Mouse (Mus musculus) midbrain, embryonic 12.5 days (tissue): Measurements from ENCODE around the gene Cyyr1. TPM values are rescaled to one million over a fixed set of nuclear protein-coding genes. Genes with fewer than 3 reads are reported as not detected.

Experiments used
- ATAC-seq: fragments of 200-750 bp; cut with Nextera tagmentation; 2 replicates; pipeline ENCODE4 v1.8.0; 2017; ENCODE audit warnings: low read depth, moderate TSS enrichment, moderate library complexity; ENCODE audit not compliant: low FRiP score
- H3K27ac ChIP-seq: fragments of 300-500 bp; sonication (generic); replicated peaks from 2 replicates; pipeline ENCODE4 v1.5.1; 2016; ENCODE audit warnings: mild to moderate bottlenecking
- H3K27me3 ChIP-seq: fragments of 300-500 bp; sonication (generic); 2 replicates; pipeline ENCODE4 v1.6.1; 2016; ENCODE audit warnings: mild to moderate bottlenecking
- H3K36me3 ChIP-seq: fragments of 300-500 bp; sonication (generic); 2 replicates; pipeline ENCODE4 v1.6.1; 2016
- H3K4me1 ChIP-seq: fragments of 300-500 bp; sonication (generic); 2 replicates; pipeline ENCODE4 v1.6.1; 2016
- H3K4me2 ChIP-seq: fragments of 300-500 bp; sonication (generic); replicated peaks from 2 replicates; pipeline ENCODE4 v1.6.1; 2016; ENCODE audit warnings: mild to moderate bottlenecking, moderate library complexity
- H3K4me3 ChIP-seq: fragments of 300-500 bp; sonication (generic); 2 replicates; pipeline ENCODE4 v1.5.1; 2016; ENCODE audit warnings: mild to moderate bottlenecking
- H3K9ac ChIP-seq: fragments of 300-500 bp; sonication (generic); replicated peaks from 2 replicates; pipeline ENCODE4 v1.6.1; 2016; ENCODE audit warnings: mild to moderate bottlenecking, moderate library complexity
- H3K9me3 ChIP-seq: fragments of 300-500 bp; sonication (generic); 2 replicates; pipeline ENCODE4 v1.6.1; 2016; ENCODE audit warnings: mild to moderate bottlenecking
- WGBS: fragments of 180-500 bp; shearing (Covaris S2); methylation state at CpG from one replicate; pipeline ENCODE4 v1.1.7; 2016; 5-methylcytosine and 5-hydroxymethylcytosine counted together
- polyA plus RNA-seq: library from polyadenylated mRNA; unstranded; fragments of >200 nt; fragmentation: Nextera tagmentation; extraction: Ambion mirVana; gene quantifications from 2 replicates; pipeline ENCODE4 v1.2.1, GENCODE M21; 2016

Gene Cyyr1
- polyA plus RNA-seq, 1 experiment from 2014 or later = 3.2 TPM

DNA sequence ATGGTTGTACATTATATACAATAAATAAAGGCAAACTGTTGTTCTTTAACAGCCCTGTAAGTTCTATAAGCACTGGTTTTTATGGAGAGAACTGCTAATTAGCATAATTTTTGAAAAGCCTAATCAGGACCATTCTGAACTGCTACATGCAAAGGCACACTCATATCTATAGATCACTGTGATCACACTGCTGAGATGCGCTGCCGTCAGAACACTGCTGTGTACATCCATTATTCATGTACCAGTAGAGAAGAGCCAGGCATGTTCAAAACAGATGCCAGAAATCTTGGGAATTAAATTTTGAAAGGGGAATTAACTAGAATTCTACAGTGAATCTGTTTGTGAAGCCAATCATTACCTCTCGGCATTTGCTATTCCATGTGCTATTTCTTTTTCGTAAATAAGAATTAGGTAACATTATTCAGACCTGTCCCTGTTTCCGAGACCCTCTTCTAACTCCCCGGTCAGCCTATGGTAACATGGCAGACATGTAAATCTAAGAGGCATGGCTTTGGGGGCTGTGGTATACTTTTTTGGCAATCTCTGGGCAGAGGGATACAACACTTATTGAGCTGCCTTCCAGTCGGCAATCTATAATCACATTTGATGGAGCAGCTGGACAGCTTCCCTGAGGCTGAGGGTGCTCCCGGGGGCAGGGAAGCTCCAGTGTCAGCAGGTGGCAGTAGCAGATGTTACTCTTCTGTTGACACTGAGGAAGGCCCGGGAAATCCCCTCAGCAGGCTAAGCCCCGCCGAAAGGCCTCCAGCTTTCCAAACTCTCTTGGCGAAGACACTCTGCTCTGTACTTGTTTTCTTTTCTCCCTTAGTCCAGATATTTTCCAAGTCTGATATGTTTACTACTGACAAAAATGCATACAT lies 25.2 kb downstream of the Cyyr1 start:
- WGBS = 47% methylated on average over 12 of the region's 12 CpGs
- peak; percentile 89 for ATAC-seq
- H3K4me2 ChIP-seq = no peak overlapping the region
- H3K27ac ChIP-seq = peak overlapping the region; percentile 27; the same call in 1 of the 2 replicates
- no peaks in the 10 kb centered on the region for H3K4me1 ChIP-seq
- no peak overlapping the region for H3K4me3 ChIP-seq
- H3K27me3 ChIP-seq = no peaks in the 10 kb centered on the region
- H3K9me3 ChIP-seq = no peaks in the 10 kb centered on the region
- no peak overlapping the region for H3K9ac ChIP-seq
- H3K36me3 ChIP-seq = no peaks in the 10 kb centered on the region

DNA sequence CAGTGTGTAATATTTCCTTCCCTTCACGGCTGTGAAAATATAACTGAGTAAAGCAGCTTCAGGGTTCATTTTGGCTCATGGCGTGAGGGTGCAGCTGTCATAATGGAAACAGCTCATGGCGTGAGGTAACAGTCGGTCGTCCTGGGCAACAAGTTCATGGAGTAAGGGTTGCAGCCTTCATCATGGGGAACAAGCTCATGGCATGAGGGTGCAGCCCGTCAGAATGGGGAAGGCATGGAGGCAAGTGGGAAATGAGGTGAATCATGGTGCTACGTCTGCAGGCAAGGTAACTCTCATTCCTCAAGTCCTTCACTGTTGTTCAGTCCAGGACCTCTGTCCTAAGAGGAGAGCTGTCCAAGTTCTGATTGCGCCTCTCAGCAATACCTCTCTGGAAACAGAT lies 28.6 kb downstream of the Cyyr1 start:
- Histone ChIP-seq H3K4me2 (no peak overlapping the region), H3K36me3 (no peaks in the 10 kb centered on the region), H3K27me3 (no peaks in the 10 kb centered on the region), H3K9me3 (no peaks in the 10 kb centered on the region), H3K9ac (no peak overlapping the region), H3K4me1 (no peaks in the 10 kb centered on the region), H3K27ac (peak overlapping the region; percentile 30; the same call in 1 of the 2 replicates), H3K4me3 (no peak overlapping the region)
- no peak for ATAC-seq
- WGBS = 87% methylated on average over 8 of the region's 8 CpGs

DNA sequence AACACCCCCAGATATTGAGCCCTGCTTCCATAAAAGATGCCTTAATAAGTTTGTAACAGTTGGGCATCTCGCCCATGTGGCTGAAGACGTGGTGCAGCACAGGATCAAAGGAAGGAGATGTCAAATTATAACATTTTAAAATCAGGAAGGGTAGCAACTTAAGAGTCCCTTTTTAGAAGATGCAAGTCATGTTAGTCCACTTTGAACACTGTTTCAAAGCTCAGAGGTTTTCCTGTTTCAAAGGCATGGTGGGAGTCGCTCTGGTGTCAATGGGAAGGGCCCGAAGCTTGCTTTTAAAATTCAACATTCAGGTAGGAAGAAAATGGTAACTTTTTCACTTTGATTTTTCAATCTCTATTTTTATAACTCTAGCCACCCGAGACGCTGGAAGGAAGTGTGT lies 45.9 kb downstream of the Cyyr1 start:
- Histone ChIP-seq H3K9me3 (no peaks in the 10 kb centered on the region), H3K9ac (no peak overlapping the region), H3K4me2 (no peak overlapping the region), H3K27me3 (no peaks in the 10 kb centered on the region), H3K4me3 (no peak overlapping the region), H3K36me3 (no peaks in the 10 kb centered on the region), H3K4me1 (no peaks in the 10 kb centered on the region), H3K27ac (no peak overlapping the region)
- WGBS = 93% methylated on average over 6 of the region's 6 CpGs
- no peak for ATAC-seq

DNA sequence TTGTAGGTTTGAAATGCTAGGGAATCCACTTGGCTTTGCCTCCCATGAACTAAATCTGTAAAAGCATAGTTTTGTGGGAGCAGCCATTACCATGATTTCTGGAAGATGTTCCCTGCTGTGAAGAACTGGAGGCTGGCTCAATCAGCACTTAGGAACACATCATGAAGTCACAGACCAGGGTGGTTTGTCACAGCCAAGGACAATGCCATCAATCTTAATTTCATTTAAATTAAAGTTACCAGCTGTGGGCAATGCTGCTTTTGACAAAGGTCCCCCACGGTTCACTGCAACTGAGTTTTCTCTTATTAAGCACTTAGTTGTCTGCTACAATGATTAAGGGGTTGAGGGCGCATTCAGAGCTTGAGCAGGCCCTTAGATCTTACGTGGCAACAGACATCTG lies 48.1 kb downstream of the Cyyr1 start:
- no peak overlapping the region for H3K9ac ChIP-seq
- H3K4me3 ChIP-seq = no peak overlapping the region
- H3K4me1 ChIP-seq = no peaks in the 10 kb centered on the region
- ATAC-seq = no peak
- WGBS = 50% methylated on average over 3 of the region's 3 CpGs
- no peaks in the 10 kb centered on the region for H3K36me3 ChIP-seq
- H3K9me3 ChIP-seq = no peaks in the 10 kb centered on the region
- H3K27me3 ChIP-seq = no peaks in the 10 kb centered on the region
- H3K4me2 ChIP-seq = no peak overlapping the region
- H3K27ac ChIP-seq = no peak overlapping the region

DNA sequence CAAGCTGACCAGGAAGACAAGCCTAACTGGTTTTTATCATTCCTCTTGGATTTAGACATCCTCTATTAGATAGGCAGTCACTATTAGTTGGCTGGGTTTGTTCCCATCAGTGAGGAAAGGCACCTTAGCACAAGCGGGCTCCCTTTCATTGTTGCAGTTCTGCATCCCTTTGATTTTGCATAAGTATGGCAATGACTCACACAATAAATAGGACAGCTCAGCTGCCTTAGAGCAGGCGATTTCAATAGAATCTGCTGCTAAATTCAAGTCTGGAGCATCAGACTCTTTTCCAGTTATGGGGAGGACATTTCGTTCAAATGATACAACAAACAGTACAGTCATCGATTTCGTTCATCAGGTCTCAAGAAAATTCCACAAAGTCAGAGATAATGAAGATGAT lies 49.8 kb downstream of the Cyyr1 start:
- WGBS = 78% methylated on average over 5 of the region's 5 CpGs
- no peak for ATAC-seq

DNA sequence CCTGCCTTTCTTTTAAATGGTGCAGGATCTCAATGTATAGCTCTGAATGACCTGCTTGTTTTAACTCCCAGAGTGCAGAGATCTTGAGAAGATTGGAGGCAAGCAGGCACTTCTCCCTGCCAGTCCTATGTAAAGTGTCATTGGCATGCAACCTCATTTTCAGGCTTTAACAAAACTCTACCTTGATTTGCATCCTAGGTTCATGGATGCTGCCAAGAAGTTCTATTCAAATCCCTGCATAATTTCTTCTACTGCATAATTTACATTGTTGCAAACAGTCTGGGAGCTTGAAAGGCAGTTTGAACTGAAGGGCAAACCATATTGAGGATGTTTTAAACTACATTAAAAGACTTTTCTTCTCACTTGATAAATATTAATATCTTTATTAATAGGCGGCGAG lies 57.4 kb downstream of the Cyyr1 start:
- H3K9ac ChIP-seq = no peak overlapping the region
- H3K9me3 ChIP-seq = no peaks in the 10 kb centered on the region
- no peaks in the 10 kb centered on the region for H3K4me1 ChIP-seq
- WGBS = 81% methylated on average over 2 of the region's 2 CpGs
- no peak for ATAC-seq
- no peak overlapping the region for H3K4me2 ChIP-seq
- H3K27ac ChIP-seq = no peak overlapping the region
- H3K4me3 ChIP-seq = no peak overlapping the region
- no peaks in the 10 kb centered on the region for H3K27me3 ChIP-seq
- no peaks in the 10 kb centered on the region for H3K36me3 ChIP-seq

More for the DNA sequence above, 49.8 kb downstream of the Cyyr1 start:
- Histone ChIP-seq H3K27ac (no peak overlapping the region), H3K36me3 (no peaks in the 10 kb centered on the region), H3K4me1 (no peaks in the 10 kb centered on the region), H3K27me3 (no peaks in the 10 kb centered on the region), H3K9me3 (no peaks in the 10 kb centered on the region), H3K9ac (no peak overlapping the region), H3K4me3 (no peak overlapping the region), H3K4me2 (no peak overlapping the region)

DNA sequence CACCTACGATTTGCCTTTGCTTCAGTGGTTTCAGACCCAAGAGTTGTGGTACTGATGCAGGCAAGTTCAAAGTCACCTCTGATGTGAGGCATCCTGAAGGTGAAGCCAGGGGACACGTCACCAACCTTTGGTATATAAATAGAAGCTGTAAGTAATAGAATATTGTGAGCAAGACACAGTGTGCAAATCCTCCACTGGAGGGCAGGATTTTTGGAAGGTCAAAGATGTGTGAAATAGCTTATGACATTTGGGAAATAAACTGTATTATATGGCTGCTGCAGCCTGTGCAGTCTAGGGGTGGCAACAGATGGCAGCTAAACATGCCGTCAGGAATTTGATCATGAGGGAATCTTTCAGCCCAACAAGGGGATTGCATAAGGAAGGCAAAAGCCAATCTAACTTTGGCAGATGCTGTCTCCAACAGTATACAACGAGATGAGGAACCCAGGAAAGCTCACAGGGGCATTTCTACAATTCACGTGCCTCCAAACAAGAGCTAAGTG lies 65.0 kb downstream of the Cyyr1 start:
- Histone ChIP-seq H3K9me3 (no peaks in the 10 kb centered on the region), H3K27ac (no peak overlapping the region), H3K36me3 (no peaks in the 10 kb centered on the region), H3K27me3 (no peaks in the 10 kb centered on the region), H3K9ac (no peak overlapping the region), H3K4me2 (no peak overlapping the region), H3K4me1 (no peaks in the 10 kb centered on the region), H3K4me3 (no peak overlapping the region)
- ATAC-seq = no peak
- 83% methylated on average over 5 of the region's 5 CpGs for WGBS

DNA sequence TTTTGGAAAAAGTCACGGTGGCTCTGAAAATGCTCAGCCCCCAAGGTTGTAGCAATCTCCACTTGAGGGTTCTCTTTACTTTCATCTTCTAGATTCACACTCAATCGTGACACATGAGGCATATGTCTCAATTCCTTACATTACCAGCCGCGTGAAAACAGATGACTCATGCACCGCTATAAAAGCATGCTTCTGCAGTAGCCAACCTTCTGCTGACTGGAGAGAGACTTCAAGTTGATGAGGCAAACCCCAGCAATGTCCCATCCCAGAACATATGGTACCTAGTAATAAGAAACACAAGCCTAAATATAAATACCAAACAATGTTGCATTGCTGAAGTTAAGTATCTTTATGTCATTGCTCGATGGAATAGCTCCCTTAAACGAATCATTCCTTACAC lies 65.9 kb downstream of the Cyyr1 start:
- Histone ChIP-seq H3K36me3 (no peaks in the 10 kb centered on the region), H3K27ac (no peak overlapping the region), H3K4me3 (no peak overlapping the region), H3K9me3 (no peaks in the 10 kb centered on the region), H3K4me1 (no peaks in the 10 kb centered on the region), H3K4me2 (no peak overlapping the region), H3K27me3 (no peaks in the 10 kb centered on the region), H3K9ac (no peak overlapping the region)
- 93% methylated on average over 7 of the region's 7 CpGs for WGBS
- no peak for ATAC-seq

DNA sequence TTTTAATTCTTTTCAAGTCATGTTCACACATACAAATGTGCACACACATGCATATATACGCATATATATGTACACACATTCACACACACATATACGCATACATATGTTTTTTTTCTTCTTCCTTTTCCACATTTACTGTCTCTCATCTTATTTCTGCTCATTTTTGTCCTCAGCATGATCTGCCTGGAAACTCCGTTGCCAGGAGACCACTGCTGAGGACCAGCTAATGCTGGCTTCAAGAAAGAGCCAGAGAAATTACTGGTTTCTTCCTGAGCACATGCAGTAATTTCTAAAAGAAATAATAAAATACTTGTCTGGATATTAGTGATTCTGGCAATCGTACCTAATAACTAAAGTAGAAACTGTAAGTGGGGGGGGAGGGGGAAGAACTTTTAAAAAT lies 68.6 kb downstream of the Cyyr1 start:
- WGBS = 83% methylated on average over 4 of the region's 4 CpGs
- H3K4me3 ChIP-seq = no peak overlapping the region
- H3K27ac ChIP-seq = no peak overlapping the region
- H3K9me3 ChIP-seq = no peaks in the 10 kb centered on the region
- no peaks in the 10 kb centered on the region for H3K36me3 ChIP-seq
- H3K9ac ChIP-seq = no peak overlapping the region
- H3K4me2 ChIP-seq = no peak overlapping the region
- no peak for ATAC-seq
- no peaks in the 10 kb centered on the region for H3K4me1 ChIP-seq
- no peaks in the 10 kb centered on the region for H3K27me3 ChIP-seq

DNA sequence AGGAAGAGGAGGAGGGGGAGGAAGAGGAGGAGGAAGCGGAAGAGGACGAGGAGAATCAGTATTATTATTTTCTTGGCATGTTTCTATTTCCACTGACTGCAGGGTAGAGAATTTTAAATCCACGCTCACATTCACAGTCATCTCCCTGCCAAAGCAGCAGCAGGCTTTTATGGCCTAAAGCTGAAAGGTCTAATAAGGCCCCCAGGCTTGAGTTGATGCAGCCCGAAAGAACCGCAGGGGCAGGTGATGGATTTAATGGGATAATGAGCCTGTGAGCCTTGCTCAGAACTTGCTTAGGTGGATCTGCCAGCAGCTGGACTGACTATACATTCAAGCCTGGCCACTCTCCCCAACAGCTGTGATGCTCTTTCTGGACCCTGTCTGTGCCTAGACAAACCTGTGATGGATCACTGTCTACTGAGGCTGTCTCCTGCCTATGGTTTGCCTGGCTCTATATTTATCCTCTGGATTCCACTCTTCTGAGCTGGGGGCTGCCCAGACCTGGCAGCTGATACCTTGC lies 78.6 kb downstream of the Cyyr1 start:
- 73% methylated on average over 5 of the region's 5 CpGs for WGBS
- ATAC-seq = no peak
- no peak overlapping the region for H3K27ac ChIP-seq

DNA sequence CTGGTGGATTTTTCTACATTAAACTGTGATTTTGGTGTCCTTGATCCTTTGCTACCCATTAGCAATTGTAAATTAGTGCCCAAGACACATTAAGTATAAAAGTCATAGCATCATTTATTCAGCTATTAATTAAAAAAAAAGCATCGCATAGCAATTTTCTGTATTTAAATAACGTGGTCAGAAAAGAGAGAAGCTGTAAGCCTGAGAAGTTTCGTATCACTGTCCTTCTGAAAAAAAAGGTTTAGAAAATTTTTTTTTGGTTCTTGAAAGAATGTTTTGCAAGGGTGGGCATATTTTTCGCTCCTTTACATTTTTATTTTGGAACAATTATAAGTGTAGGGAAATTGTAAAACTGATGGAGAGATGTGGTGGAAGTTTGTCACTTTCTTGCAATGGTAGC lies 83.1 kb downstream of the Cyyr1 start:
- H3K4me1 ChIP-seq = no peaks in the 10 kb centered on the region
- H3K27ac ChIP-seq = no peak overlapping the region
- no peaks in the 10 kb centered on the region for H3K36me3 ChIP-seq
- H3K4me3 ChIP-seq = no peak overlapping the region
- WGBS = 90% methylated on average over 4 of the region's 4 CpGs
- no peak overlapping the region for H3K9ac ChIP-seq
- no peaks in the 10 kb centered on the region for H3K9me3 ChIP-seq
- H3K27me3 ChIP-seq = no peaks in the 10 kb centered on the region
- ATAC-seq = no peak
- no peak overlapping the region for H3K4me2 ChIP-seq

More for the DNA sequence above, 78.6 kb downstream of the Cyyr1 start:
- H3K27me3 ChIP-seq = no peaks in the 10 kb centered on the region
- H3K36me3 ChIP-seq = no peaks in the 10 kb centered on the region
- H3K9me3 ChIP-seq = no peaks in the 10 kb centered on the region
- no peak overlapping the region for H3K4me2 ChIP-seq
- no peak overlapping the region for H3K4me3 ChIP-seq
- no peak overlapping the region for H3K9ac ChIP-seq
- H3K4me1 ChIP-seq = no peaks in the 10 kb centered on the region

DNA sequence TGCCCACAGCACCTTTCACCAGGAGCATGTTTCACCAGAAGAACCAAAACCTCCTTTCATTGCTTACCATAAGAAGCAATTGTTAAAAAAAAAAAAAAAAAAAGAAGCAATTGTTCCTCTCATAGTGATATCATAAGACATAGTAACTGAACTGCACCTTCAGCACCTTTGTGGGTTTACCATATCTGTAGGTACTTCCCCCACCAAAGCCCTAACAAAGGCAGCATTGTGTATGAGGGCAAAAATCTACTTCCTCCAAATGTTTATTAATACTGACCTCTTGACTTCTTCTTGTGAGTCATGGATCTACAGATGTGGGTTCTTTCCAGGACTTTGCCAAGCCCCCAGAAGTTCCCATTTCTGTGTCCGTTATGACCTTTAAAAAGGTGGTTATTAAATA lies 98.2 kb downstream of the Cyyr1 start:
- H3K9me3 ChIP-seq = no peaks in the 10 kb centered on the region
- no peak overlapping the region for H3K27ac ChIP-seq
- H3K4me2 ChIP-seq = no peak overlapping the region
- no peak for ATAC-seq
- H3K36me3 ChIP-seq = no peaks in the 10 kb centered on the region
- no peak overlapping the region for H3K9ac ChIP-seq
- WGBS = 92% methylated on average over 1 of the region's 1 CpGs
- no peaks in the 10 kb centered on the region for H3K4me1 ChIP-seq
- no peaks in the 10 kb centered on the region for H3K27me3 ChIP-seq
- H3K4me3 ChIP-seq = no peak overlapping the region
